Mouse (Mus musculus): ENCODE data around the gene Maip1. TPM values are rescaled to one million over a fixed set of nuclear protein-coding genes. Genes with fewer than 3 reads are reported as not detected.
A peak's percentile ranks its signal among the peaks of the same experiment; 100 is the strongest.

Maip1 gene
- 17.0 and 19.2 TPM in 2 replicates for polyA plus RNA-seq (2015; fragmentation: Nextera tagmentation; extraction: Ambion mirVana)

- ATAC-seq (ENCODE audit: insufficient read depth, low FRiP score, low read depth), result peak; percentile 90
- H3K4me2 ChIP-seq, result peak within 1 kb of the TSS; percentile 73
- H3K36me3 ChIP-seq, result no peaks in the 10 kb centered on the region
- H3K9ac ChIP-seq, result peak within 1 kb of the TSS; percentile 90
- H3K4me1 ChIP-seq, result peaks cover 12% of the 10 kb centered on the region; the same call in 1 of the 2 replicates
- under 1% methylated on average over 72 of the region's 72 CpGs for WGBS
- peak within 1 kb of the TSS; percentile 96 for H3K27ac ChIP-seq
- H3K9me3 ChIP-seq, result no peaks in the 10 kb centered on the region
- peak within 1 kb of the TSS; percentile 94 for H3K4me3 ChIP-seq (replicated peaks)
- no peaks in the 10 kb centered on the region for H3K27me3 ChIP-seq (replicated peaks)
Observed at GRCm38 (mm10) chr1:57406187-57407151, at the start of gene Maip1, which contains the start of gene Tyw5. Maip1 (plus strand) TSS chr1:57406328. Tyw5 (minus strand) TSS chr1:57407101.

- H3K4me2 ChIP-seq, result no peak overlapping the region
- H3K27ac ChIP-seq, result no peak overlapping the region
- 88% methylated on average over 5 of the region's 5 CpGs for WGBS
- H3K4me3 ChIP-seq (replicated peaks), result no peak overlapping the region
- H3K4me1 ChIP-seq, result no peaks in the 10 kb centered on the region
- ATAC-seq (ENCODE audit: insufficient read depth, low FRiP score, low read depth), result no peak
- no peaks in the 10 kb centered on the region for H3K27me3 ChIP-seq (replicated peaks)
- no peak overlapping the region for H3K9ac ChIP-seq
- no peaks in the 10 kb centered on the region for H3K9me3 ChIP-seq
- H3K36me3 ChIP-seq, result no peaks in the 10 kb centered on the region
Observed at GRCm38 (mm10) chr1:57358546-57358945, 47.6 kb upstream of the Maip1 start.

- H3K4me1 ChIP-seq, result no peaks in the 10 kb centered on the region
- 85% methylated on average over 3 of the region's 3 CpGs for WGBS
- H3K4me2 ChIP-seq, result no peak overlapping the region
- no peaks in the 10 kb centered on the region for H3K27me3 ChIP-seq (replicated peaks)
- no peaks in the 10 kb centered on the region for H3K9me3 ChIP-seq
- no peak overlapping the region for H3K4me3 ChIP-seq (replicated peaks)
- H3K36me3 ChIP-seq, result no peaks in the 10 kb centered on the region
- H3K27ac ChIP-seq, result no peak overlapping the region
- no peak overlapping the region for H3K9ac ChIP-seq
- ATAC-seq (ENCODE audit: insufficient read depth, low FRiP score, low read depth), result no peak
Observed at GRCm38 (mm10) chr1:57367446-57367845, 38.7 kb upstream of the Maip1 start.

- H3K4me3 ChIP-seq (replicated peaks), result no peak overlapping the region
- H3K9me3 ChIP-seq, result no peaks in the 10 kb centered on the region
- no peaks in the 10 kb centered on the region for H3K27me3 ChIP-seq (replicated peaks)
- no peak overlapping the region for H3K4me2 ChIP-seq
- no peaks in the 10 kb centered on the region for H3K36me3 ChIP-seq
- 78% methylated on average over 4 of the region's 4 CpGs for whole genome bisulfite sequencing
- ATAC-seq (ENCODE audit: insufficient read depth, low FRiP score, low read depth), result no peak
- no peak overlapping the region for H3K9ac ChIP-seq
- H3K4me1 ChIP-seq, result no peaks in the 10 kb centered on the region
- no peak overlapping the region for H3K27ac ChIP-seq
Observed at GRCm38 (mm10) chr1:57369111-57369510, 37.0 kb upstream of the Maip1 start.

GRCm38 (mm10) chr1:57370451-57370850 is 35.7 kb upstream of the Maip1 start:
- Histone ChIP-seq H3K9ac (no peak overlapping the region), H3K27ac (no peak overlapping the region), H3K4me3 (replicated peaks) (no peak overlapping the region)

GRCm38 (mm10) chr1:57375276-57375675 is 30.9 kb upstream of the Maip1 start:
- H3K27me3 ChIP-seq (replicated peaks), result no peaks in the 10 kb centered on the region
- no peak overlapping the region for H3K27ac ChIP-seq
- peaks cover 10% of the 10 kb centered on the region; the same call in 1 of the 2 replicates for H3K4me1 ChIP-seq
- no peak overlapping the region for H3K4me3 ChIP-seq (replicated peaks)
- no peak overlapping the region for H3K9ac ChIP-seq
- no peaks in the 10 kb centered on the region for H3K36me3 ChIP-seq
- no peaks in the 10 kb centered on the region for H3K9me3 ChIP-seq
- WGBS, result 97% methylated on average over 2 of the region's 2 CpGs
- no peak overlapping the region for H3K4me2 ChIP-seq
- ATAC-seq (ENCODE audit: insufficient read depth, low FRiP score, low read depth), result no peak

More at GRCm38 (mm10) chr1:57370451-57370850, 35.7 kb upstream of the Maip1 start:
- Histone ChIP-seq H3K9me3 (no peaks in the 10 kb centered on the region), H3K27me3 (replicated peaks) (no peaks in the 10 kb centered on the region), H3K4me2 (no peak overlapping the region), H3K4me1 (no peaks in the 10 kb centered on the region), H3K36me3 (no peaks in the 10 kb centered on the region)
- no peak for ATAC-seq (ENCODE audit: insufficient read depth, low FRiP score, low read depth)
- WGBS, result 69% methylated on average over 4 of the region's 4 CpGs

- Histone ChIP-seq H3K4me1 (peaks cover 10% of the 10 kb centered on the region; the same call in 1 of the 2 replicates), H3K9ac (no peak overlapping the region)
Observed at GRCm38 (mm10) chr1:57376806-57377205, 29.3 kb upstream of the Maip1 start.

GRCm38 (mm10) chr1:57377376-57378341 is 28.5 kb upstream of the Maip1 start, which contains the start of gene 1700066M21Rik:
1700066M21Rik (plus strand) TSS chr1:57377620.
- no peaks in the 10 kb centered on the region for H3K36me3 ChIP-seq
- ATAC-seq (ENCODE audit: insufficient read depth, low FRiP score, low read depth), result peak; percentile 97
- WGBS, result under 1% methylated on average over 80 of the region's 81 CpGs

More at GRCm38 (mm10) chr1:57376806-57377205, 29.3 kb upstream of the Maip1 start:
- H3K36me3 ChIP-seq, result no peaks in the 10 kb centered on the region
- peak overlapping the region; percentile 80 for H3K4me2 ChIP-seq
- no peak overlapping the region for H3K27ac ChIP-seq
- no peaks in the 10 kb centered on the region for H3K27me3 ChIP-seq (replicated peaks)
- WGBS, result 62% methylated on average over 6 of the region's 6 CpGs
- no peaks in the 10 kb centered on the region for H3K9me3 ChIP-seq
- no peak for ATAC-seq (ENCODE audit: insufficient read depth, low FRiP score, low read depth)
- H3K4me3 ChIP-seq (replicated peaks), result peak overlapping the region; percentile 95

GRCm38 (mm10) chr1:57386519-57386918 is 19.6 kb upstream of the Maip1 start:
- Histone ChIP-seq H3K4me1 (no peaks in the 10 kb centered on the region), H3K9me3 (no peaks in the 10 kb centered on the region)

More at GRCm38 (mm10) chr1:57377376-57378341, 28.5 kb upstream of the Maip1 start, which contains the start of gene 1700066M21Rik:
- H3K4me3 ChIP-seq (replicated peaks), result peak within 1 kb of the TSS; percentile 95
- H3K9ac ChIP-seq, result peak within 1 kb of the TSS; percentile 90
- H3K9me3 ChIP-seq, result no peaks in the 10 kb centered on the region
- peak within 1 kb of the TSS; percentile 80 for H3K4me2 ChIP-seq
- H3K27me3 ChIP-seq (replicated peaks), result no peaks in the 10 kb centered on the region
- peaks cover 10% of the 10 kb centered on the region; the same call in 1 of the 2 replicates for H3K4me1 ChIP-seq
- H3K27ac ChIP-seq, result peak within 1 kb of the TSS; percentile 77

GRCm38 (mm10) chr1:57387876-57388275 is 18.3 kb upstream of the Maip1 start:
- ATAC-seq (ENCODE audit: insufficient read depth, low FRiP score, low read depth), result no peak
- Histone ChIP-seq H3K27me3 (replicated peaks) (no peaks in the 10 kb centered on the region), H3K4me2 (no peak overlapping the region), H3K9me3 (no peaks in the 10 kb centered on the region), H3K36me3 (0 out of 2 replicates have a peak, but pooled peaks cover 4% of the 10 kb centered on the region), H3K4me3 (replicated peaks) (no peak overlapping the region), H3K9ac (no peak overlapping the region), H3K4me1 (no peaks in the 10 kb centered on the region), H3K27ac (no peak overlapping the region)
- WGBS, result 73% methylated on average over 2 of the region's 2 CpGs

More at GRCm38 (mm10) chr1:57386519-57386918, 19.6 kb upstream of the Maip1 start:
- Histone ChIP-seq H3K4me2 (no peak overlapping the region), H3K27ac (no peak overlapping the region), H3K9ac (no peak overlapping the region), H3K36me3 (0 out of 2 replicates have a peak, but pooled peaks cover 4% of the 10 kb centered on the region), H3K27me3 (replicated peaks) (no peaks in the 10 kb centered on the region), H3K4me3 (replicated peaks) (no peak overlapping the region)
- ATAC-seq (ENCODE audit: insufficient read depth, low FRiP score, low read depth), result no peak

Data from stomach, embryonic 15.5 days (tissue).